Mouse (Mus musculus) embryonic facial prominence, embryonic 15.5 days (tissue): ENCODE measurements around the gene Gfi1. TPM values are rescaled to one million over a fixed set of nuclear protein-coding genes. Genes with fewer than 3 reads are reported as not detected.

Experiments used
- ATAC-seq: fragments of 200-750 bp; cut with Nextera tagmentation; 2 replicates; pipeline ENCODE4 v1.8.0; 2017; ENCODE audit warnings: low read depth, moderate TSS enrichment; ENCODE audit not compliant: insufficient number of reproducible peaks, low FRiP score, low TSS enrichment
- H3K27ac ChIP-seq: fragments of 300-500 bp; sonication (generic); replicated peaks from 2 replicates; pipeline ENCODE4 v1.5.1; 2015; ENCODE audit warnings: mild to moderate bottlenecking, inconsistent platforms
- H3K27me3 ChIP-seq: fragments of 300-500 bp; sonication (generic); 2 replicates; pipeline ENCODE4 v1.6.1; 2015; ENCODE audit warnings: inconsistent platforms
- H3K36me3 ChIP-seq: fragments of 300-500 bp; sonication (generic); 2 replicates; pipeline ENCODE4 v1.6.1; 2015; ENCODE audit warnings: mild to moderate bottlenecking, inconsistent platforms
- H3K4me1 ChIP-seq: fragments of 300-500 bp; sonication (generic); 2 replicates; pipeline ENCODE4 v1.6.1; 2015; ENCODE audit warnings: inconsistent platforms
- H3K4me2 ChIP-seq: fragments of 300-500 bp; sonication (generic); replicated peaks from 2 replicates; pipeline ENCODE4 v1.6.1; 2015; ENCODE audit warnings: mild to moderate bottlenecking, inconsistent platforms
- H3K4me3 ChIP-seq: fragments of 300-500 bp; sonication (generic); replicated peaks from 2 replicates; pipeline ENCODE4 v1.5.1; 2015; ENCODE audit warnings: mild to moderate bottlenecking, inconsistent platforms
- H3K9ac ChIP-seq: fragments of 300-500 bp; sonication (generic); 2 replicates; pipeline ENCODE4 v1.6.1; 2015; ENCODE audit warnings: inconsistent platforms
- H3K9me3 ChIP-seq: fragments of 300-500 bp; sonication (generic); replicated peaks from 2 replicates; pipeline ENCODE4 v1.6.1; 2016; ENCODE audit warnings: inconsistent platforms
- WGBS: fragments of 180-500 bp; shearing (Covaris S2); methylation state at CpG from one replicate; pipeline ENCODE4 v1.1.7; 2015; 5-methylcytosine and 5-hydroxymethylcytosine counted together
- polyA plus RNA-seq: library from polyadenylated mRNA; unstranded; fragments of >200 nt; fragmentation: Nextera tagmentation; extraction: Ambion mirVana; gene quantifications from 2 replicates; pipeline ENCODE4 v1.2.1, GENCODE M21; 2015

The Gfi1 gene
- polyA plus RNA-seq, 1 experiment from 2014 or later, result 1.1 TPM

DNA sequence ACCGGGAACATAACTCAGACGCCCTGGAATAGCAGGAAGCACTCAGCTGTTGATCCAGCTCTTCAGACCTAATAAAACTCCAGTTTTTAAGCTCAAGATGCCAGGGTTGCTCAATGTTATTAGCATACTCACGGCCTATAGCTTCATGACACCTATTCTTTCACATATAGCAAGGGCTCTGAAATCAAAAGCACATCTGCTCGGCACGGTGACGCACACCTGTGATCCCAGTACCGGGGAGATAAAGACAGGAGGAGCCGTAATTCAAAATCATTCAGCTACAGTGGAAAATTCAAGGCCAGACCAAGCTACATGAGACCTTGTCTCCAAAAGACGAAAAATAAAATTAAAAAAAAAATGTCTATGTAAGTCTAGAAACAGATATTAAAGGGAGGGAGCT is 24.2 kb downstream of the Gfi1 start:
- 78% methylated on average over 9 of the region's 9 CpGs for WGBS
- Histone ChIP-seq H3K27me3 (no peaks in the 10 kb centered on the region), H3K27ac (no peak overlapping the region), H3K9me3 (no peaks in the 10 kb centered on the region), H3K36me3 (no peaks in the 10 kb centered on the region), H3K4me3 (no peak overlapping the region), H3K4me2 (no peak overlapping the region), H3K4me1 (no peaks in the 10 kb centered on the region), H3K9ac (no peak overlapping the region)
- no peak for ATAC-seq

DNA sequence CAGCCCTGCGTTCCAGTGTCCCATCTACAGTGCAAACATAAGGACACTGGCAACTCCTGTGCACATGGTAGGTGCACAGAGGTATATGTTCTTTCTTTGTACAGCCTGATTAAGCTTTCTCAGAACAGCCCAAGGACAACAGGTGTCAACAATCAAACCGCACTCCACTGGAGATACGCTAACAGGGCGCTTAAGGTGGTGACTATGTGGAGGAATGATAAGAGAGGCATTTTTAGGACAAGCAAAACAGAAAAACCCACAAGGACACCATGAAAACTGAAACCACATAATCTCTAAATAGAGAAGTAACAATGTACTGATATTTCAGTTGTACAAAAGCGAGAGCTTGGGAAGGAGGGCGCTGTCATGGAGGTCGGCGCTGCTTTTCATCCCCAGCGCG is 25.0 kb downstream of the Gfi1 start:
- Histone ChIP-seq H3K9me3 (no peaks in the 10 kb centered on the region), H3K36me3 (no peaks in the 10 kb centered on the region), H3K9ac (no peak overlapping the region), H3K4me2 (no peak overlapping the region), H3K27me3 (no peaks in the 10 kb centered on the region), H3K4me3 (no peak overlapping the region), H3K4me1 (no peaks in the 10 kb centered on the region), H3K27ac (no peak overlapping the region)
- 87% methylated on average over 10 of the region's 10 CpGs for WGBS
- ATAC-seq, result no peak

DNA sequence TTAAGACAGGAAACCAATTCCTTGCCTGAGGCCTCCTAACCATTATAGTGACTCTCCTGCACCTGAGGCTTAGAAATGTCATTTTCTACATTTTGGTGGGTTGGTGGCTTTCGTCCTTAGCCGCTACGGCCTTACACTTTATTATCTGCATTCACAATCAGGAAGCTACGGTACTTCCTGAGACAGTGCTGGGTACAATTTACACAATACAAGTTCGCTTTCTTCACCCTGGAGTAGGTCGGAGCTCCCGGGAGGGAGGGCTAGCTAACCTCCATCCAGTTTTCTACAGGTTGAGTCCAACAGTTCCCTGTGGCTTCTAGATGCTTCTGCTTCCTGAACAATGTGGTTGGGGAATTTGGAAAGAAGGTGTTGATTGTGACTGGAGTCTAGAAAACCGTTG is 26.9 kb downstream of the Gfi1 start:
- H3K36me3 ChIP-seq, result no peaks in the 10 kb centered on the region
- no peaks in the 10 kb centered on the region for H3K4me1 ChIP-seq
- H3K9me3 ChIP-seq, result no peaks in the 10 kb centered on the region
- H3K27ac ChIP-seq, result no peak overlapping the region
- no peak for ATAC-seq
- no peak overlapping the region for H3K4me2 ChIP-seq
- WGBS, result 76% methylated on average over 8 of the region's 8 CpGs
- H3K9ac ChIP-seq, result no peak overlapping the region
- no peak overlapping the region for H3K4me3 ChIP-seq
- no peaks in the 10 kb centered on the region for H3K27me3 ChIP-seq

DNA sequence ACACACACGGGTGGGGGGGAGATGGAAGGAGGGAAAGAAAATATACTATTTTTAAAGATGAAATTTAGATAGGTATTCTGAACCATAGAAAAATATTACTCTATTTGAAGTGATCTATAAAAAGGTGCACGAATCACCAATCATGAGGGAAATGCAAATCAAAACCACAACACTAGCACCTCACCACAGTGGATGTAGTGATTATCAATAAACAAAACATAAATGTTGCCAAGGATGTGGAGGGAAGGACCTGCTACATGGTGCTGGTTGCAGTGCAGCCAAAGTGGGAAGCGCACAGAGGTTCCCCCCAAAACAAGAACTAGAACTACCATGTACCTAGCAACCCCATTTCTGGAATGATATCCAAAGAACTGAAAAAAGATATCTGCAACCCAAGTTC is 30.8 kb downstream of the Gfi1 start:
- Histone ChIP-seq H3K36me3 (no peaks in the 10 kb centered on the region), H3K9me3 (no peaks in the 10 kb centered on the region), H3K4me2 (no peak overlapping the region), H3K27me3 (0 out of 2 replicates have a peak, but pooled peaks cover 3% of the 10 kb centered on the region), H3K27ac (no peak overlapping the region), H3K4me3 (no peak overlapping the region), H3K9ac (no peak overlapping the region), H3K4me1 (no peaks in the 10 kb centered on the region)
- ATAC-seq, result no peak
- 87% methylated on average over 3 of the region's 3 CpGs for WGBS

DNA sequence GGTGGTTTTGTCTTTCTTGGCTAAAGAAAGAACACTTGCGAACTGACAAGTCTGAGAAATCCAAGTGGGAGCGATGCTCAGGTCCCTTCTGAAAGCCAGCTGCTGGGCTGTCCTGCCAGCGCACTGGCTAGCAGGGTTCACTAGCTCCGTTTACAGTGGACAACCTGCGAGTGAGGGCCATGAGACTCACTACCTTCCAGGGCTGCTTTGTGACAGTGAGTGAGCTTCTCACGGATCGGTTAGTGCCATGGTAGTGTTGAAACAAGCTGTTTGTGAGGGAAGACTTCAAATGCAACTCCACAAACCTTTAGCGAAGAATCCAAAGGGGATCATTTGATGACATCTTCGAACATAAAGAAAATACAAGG is 37.4 kb downstream of the Gfi1 start:
- Histone ChIP-seq H3K27ac (peak overlapping the region; percentile 69), H3K4me3 (peak overlapping the region; percentile 52), H3K9me3 (no peaks in the 10 kb centered on the region), H3K4me1 (peaks cover 10% of the 10 kb centered on the region; the same call in 1 of the 2 replicates), H3K27me3 (peaks cover 6% of the 10 kb centered on the region; the same call in 1 of the 2 replicates), H3K4me2 (peak overlapping the region; percentile 73), H3K36me3 (no peaks in the 10 kb centered on the region), H3K9ac (no peak overlapping the region)
- 21% methylated on average over 9 of the region's 9 CpGs for WGBS
- ATAC-seq, result peak; percentile 22; the same call in 1 of the 2 replicates

DNA sequence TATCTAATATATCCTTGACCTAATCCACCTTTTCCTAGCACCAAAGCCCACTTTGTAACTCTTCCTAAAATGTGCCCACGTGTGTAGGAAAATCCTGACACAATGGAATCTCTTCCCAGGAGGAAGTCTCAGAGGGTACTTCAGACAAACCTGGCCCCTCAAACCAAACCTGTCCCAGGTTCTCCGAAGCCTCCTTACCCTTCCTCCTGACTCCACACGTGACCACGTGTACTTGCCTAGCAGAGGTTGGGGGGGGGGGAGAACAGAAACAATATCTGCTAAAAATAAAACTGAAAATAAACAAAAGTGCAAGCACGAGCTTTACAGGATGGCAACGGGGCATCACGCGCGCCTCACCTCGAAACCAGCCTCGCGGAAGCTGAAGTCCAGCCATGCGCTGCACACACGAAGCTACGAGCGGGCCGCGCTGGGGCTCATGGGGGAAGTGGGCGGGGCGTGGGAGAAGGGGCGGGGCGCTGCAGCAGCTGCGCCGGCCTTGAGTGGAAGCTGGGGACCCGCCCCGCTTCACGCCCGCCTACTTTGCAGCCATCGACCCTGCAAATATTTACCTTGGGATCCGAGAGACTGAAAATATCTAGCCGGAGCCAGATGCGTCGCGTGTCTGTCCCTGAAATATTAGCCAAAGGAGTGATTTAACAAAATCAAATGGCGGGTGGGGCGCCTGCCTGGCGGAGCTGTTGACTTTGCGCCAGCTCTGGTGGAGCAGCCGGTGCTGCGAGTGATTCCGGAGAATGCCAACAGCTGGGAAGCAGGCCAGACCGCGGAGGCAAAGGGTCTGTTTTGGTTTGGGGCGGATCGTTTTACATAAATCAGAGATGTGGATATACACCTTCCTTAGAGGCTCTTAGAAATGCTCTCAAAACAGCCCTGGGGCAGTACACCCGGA is 38.0 kb downstream of the Gfi1 start:
- 11% methylated on average over 46 of the region's 46 CpGs for WGBS
- Histone ChIP-seq H3K4me2 (peak overlapping the region; percentile 73), H3K4me3 (peak overlapping the region; percentile 52), H3K9me3 (no peaks in the 10 kb centered on the region), H3K4me1 (peaks cover 10% of the 10 kb centered on the region; the same call in 1 of the 2 replicates), H3K36me3 (no peaks in the 10 kb centered on the region), H3K27me3 (peaks cover 6% of the 10 kb centered on the region; the same call in 1 of the 2 replicates), H3K27ac (peak overlapping the region; percentile 69), H3K9ac (no peak overlapping the region)
- peak; percentile 84 for ATAC-seq

DNA sequence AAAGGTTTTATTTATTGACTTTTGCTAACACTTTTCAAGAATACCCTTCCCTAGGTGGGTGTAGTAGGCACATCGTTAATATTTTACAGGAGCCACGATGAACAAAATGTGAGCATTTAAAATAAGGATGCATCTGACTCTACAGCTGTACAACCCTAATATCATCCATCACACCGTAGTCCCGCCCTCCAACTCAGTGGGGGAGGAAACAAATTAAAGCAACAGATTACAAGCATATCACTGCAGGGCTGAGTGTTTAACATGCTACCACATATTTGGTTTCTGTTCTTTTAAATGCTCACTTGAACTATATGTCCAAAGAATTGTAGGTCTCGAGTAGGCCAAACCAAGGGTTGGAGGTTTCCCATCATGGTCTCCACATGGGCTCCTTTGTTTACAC is 38.7 kb downstream of the Gfi1 start:
- ATAC-seq, result no peak
- no peak overlapping the region for H3K27ac ChIP-seq
- H3K4me3 ChIP-seq, result no peak overlapping the region
- H3K9ac ChIP-seq, result no peak overlapping the region
- peaks cover 10% of the 10 kb centered on the region; the same call in 1 of the 2 replicates for H3K4me1 ChIP-seq
- H3K9me3 ChIP-seq, result no peaks in the 10 kb centered on the region
- no peaks in the 10 kb centered on the region for H3K36me3 ChIP-seq
- 95% methylated on average over 5 of the region's 5 CpGs for WGBS
- no peak overlapping the region for H3K4me2 ChIP-seq
- H3K27me3 ChIP-seq, result peaks cover 6% of the 10 kb centered on the region; the same call in 1 of the 2 replicates

DNA sequence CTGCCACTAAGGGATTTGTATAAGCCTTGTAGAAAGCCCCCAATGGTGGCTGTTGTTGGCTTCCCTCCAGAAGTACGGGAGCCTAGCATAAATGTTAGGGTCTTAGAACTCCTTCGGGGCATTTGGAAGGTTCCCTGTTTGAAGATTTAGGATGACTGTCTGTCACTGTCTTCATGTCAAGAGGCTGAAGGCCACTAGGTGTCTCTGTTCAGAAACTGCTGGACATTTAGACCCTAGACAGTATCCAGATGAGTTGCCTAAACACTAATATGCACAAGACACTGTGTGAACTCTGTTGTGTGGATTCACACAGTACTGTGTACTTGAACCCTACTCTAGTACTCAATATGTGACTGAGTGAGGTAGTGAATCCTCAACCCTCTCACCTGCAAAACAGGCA is 41.5 kb downstream of the Gfi1 start:
- Histone ChIP-seq H3K36me3 (no peaks in the 10 kb centered on the region), H3K27ac (no peak overlapping the region), H3K9ac (no peak overlapping the region), H3K4me3 (no peak overlapping the region), H3K27me3 (peaks cover 3% of the 10 kb centered on the region; the same call in 1 of the 2 replicates), H3K4me2 (no peak overlapping the region), H3K9me3 (no peaks in the 10 kb centered on the region), H3K4me1 (peaks cover 10% of the 10 kb centered on the region; the same call in 1 of the 2 replicates)
- ATAC-seq, result no peak
- WGBS, result 69% methylated on average over 2 of the region's 2 CpGs

DNA sequence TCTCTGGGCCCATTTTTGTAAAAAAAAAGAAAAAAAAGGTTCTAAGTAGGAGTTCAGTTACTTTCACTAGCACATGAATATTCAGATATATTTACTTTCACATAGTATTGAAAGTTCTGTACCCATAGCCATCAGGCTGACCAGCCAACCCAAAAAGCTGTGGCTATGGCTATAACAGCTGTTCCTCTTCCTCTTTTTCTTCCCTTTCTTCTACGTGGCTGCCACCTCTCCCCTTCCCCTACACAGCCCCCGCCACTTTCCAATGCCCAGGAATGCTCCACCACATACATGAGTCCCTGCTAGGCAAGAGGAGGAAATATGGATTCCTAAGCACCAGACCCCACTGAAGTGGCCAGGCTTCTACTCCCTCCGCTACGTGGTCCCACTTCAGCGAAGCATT is 44.5 kb downstream of the Gfi1 start:
- Histone ChIP-seq H3K27ac (no peak overlapping the region), H3K36me3 (no peaks in the 10 kb centered on the region), H3K9me3 (no peaks in the 10 kb centered on the region), H3K27me3 (no peaks in the 10 kb centered on the region), H3K4me2 (no peak overlapping the region), H3K9ac (no peak overlapping the region), H3K4me3 (no peak overlapping the region), H3K4me1 (no peaks in the 10 kb centered on the region)
- WGBS, result 64% methylated on average over 5 of the region's 5 CpGs
- no peak for ATAC-seq

DNA sequence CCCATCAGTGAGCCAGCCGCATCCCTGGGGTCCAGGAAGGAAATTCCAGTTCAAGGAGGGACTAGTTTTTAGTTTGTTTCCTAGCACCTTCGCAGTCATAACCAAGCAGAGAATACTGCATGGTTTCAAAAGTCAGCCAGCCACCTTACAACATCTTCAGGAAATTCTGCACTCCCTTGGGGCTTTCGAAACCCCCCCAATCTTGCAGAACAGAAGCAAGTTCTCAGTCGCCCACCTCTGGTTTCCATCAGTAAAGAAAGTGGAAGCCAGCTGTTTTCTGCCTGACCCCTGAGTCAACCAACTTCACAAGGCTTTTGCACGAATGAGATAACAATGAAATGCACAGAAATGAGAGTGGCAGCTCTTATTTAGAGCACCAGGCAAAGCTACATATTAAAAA is 47.4 kb downstream of the Gfi1 start:
- no peak for ATAC-seq
- H3K4me2 ChIP-seq, result no peak overlapping the region
- WGBS, result 54% methylated on average over 5 of the region's 5 CpGs
- no peaks in the 10 kb centered on the region for H3K36me3 ChIP-seq
- H3K9ac ChIP-seq, result no peak overlapping the region
- no peaks in the 10 kb centered on the region for H3K27me3 ChIP-seq
- no peak overlapping the region for H3K4me3 ChIP-seq
- no peaks in the 10 kb centered on the region for H3K4me1 ChIP-seq
- no peaks in the 10 kb centered on the region for H3K9me3 ChIP-seq
- no peak overlapping the region for H3K27ac ChIP-seq
